Mouse (Mus musculus): ENCODE results near the gene Pik3r5. TPM values are rescaled to one million over a fixed set of nuclear protein-coding genes. Genes with fewer than 3 reads are reported as not detected.

The Pik3r5 gene
- total and polyA plus RNA-seq, 3 experiments: 3.5 to 9.4 (median 5.7) TPM

DNA sequence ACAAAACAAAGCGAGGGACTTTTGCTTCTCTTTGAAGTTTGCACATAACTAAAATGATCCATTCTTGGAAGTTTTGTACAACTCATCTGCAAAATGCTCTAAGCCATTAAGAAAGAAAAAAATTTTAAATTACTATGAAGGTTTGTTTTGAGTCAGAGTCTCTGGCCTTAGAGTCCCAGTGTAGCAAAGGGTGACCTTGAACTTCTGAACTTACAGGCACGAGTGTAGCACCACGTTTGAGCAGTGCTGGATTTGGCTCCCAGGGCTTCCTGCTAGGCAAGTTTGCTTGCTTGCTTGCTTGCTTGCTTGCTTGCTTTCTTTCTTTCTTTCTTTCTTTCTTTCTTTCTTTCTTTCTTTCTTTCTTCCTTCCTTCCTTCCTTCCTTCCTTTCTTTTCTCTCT lies 14.9 kb upstream of the Pik3r5 start:
- no peak for DNase-seq (ENCODE audit: extremely low read depth)
- H3K27ac ChIP-seq (ENCODE audit: insufficient read depth, low read depth): no peak overlapping the region
- no peaks in the 10 kb centered on the region for H3K36me3 ChIP-seq (replicated peaks in 1 of 2; ENCODE audit: control insufficient read depth in 1 of 2, insufficient read depth in 1 of 2, low read length in 1 of 2)
- H3K4me3 ChIP-seq (replicated peaks in 1 of 3; ENCODE audit: low read depth in 2 of 3, low read length in 2 of 3, poor library complexity in 1 of 3): no peak overlapping the region
- H3K79me2 ChIP-seq (replicated peaks; ENCODE audit: control insufficient read depth, extremely low read depth, insufficient read depth, poor library complexity, severe bottlenecking): no peaks in the 10 kb centered on the region
- H3K27me3 ChIP-seq (replicated peaks): no peaks in the 10 kb centered on the region
- no peak overlapping the region for H3K9ac ChIP-seq (ENCODE audit: insufficient read depth, low read depth)
- in situ Hi-C loops (cut with MboI; ENCODE audit: low pct_ligation_motif_present, low pct_unique_long_range_greater_than_20kb, low sequenced_read_pairs): no loop called here
- no peak overlapping the region for H3K4me2 ChIP-seq (ENCODE audit: insufficient read depth, low read depth, poor library complexity, severe bottlenecking)
- TF ChIP-seq USF2 (conservative IDR thresholded peaks at IDR 0.05; ENCODE audit: low read depth, low read length) (no peak), SMC3 (IDR thresholded peaks at IDR 0.05; ENCODE audit: low read depth, low read length) (no peak), PAX5 (IDR thresholded peaks at IDR 0.05; ENCODE audit: low read length) (no peak), MAX (IDR thresholded peaks at IDR 0.05; ENCODE audit: low read length) (no peak), RAD21 (IDR thresholded peaks at IDR 0.05; ENCODE audit: low read depth, low read length) (no peak), HCFC1 (IDR thresholded peaks at IDR 0.05; ENCODE audit: low read depth, low read length) (no peak)
- dilution Hi-C loops (cut with MboI; ENCODE audit: extremely low pct_ligation_motif_present, extremely low pct_unique_long_range_greater_than_20kb, low sequenced_read_pairs): no loop called here
- H3K9me3 ChIP-seq (replicated peaks; ENCODE audit: low read length): peaks cover 11% of the 10 kb centered on the region
- peaks cover 0 to 7% of the 10 kb centered on the region in 2 experiments; a peak in 2 of 4 replicates for H3K4me1 ChIP-seq (ENCODE audit: control insufficient read depth in 1 of 2, insufficient read depth in 2 of 2)

DNA sequence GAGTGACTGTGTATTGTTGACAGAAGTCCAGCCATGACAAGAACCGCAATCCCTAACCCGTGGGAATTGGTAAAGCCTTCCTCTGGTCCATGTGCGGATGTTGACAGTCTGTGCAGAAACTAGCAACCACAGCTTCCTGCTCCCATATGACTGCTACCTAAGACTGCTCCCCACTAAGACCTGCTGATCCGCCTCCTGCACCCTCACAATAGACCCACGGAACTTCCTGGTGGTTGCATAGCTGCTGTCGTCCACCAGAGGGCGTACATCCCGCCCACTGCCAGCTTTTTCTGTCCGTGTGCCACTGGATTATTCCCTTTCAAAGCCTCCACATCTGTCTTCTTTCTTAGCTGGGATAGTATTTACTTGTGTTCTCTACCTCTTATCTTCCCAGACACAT lies 14.1 kb upstream of the Pik3r5 start:
- H3K4me3 ChIP-seq (replicated peaks in 1 of 3; ENCODE audit: low read depth in 2 of 3, low read length in 2 of 3, poor library complexity in 1 of 3): no peak overlapping the region
- peak; percentile 60 for DNase-seq (ENCODE audit: extremely low read depth)
- H3K79me2 ChIP-seq (replicated peaks; ENCODE audit: control insufficient read depth, extremely low read depth, insufficient read depth, poor library complexity, severe bottlenecking): no peaks in the 10 kb centered on the region
- H3K9me3 ChIP-seq (replicated peaks; ENCODE audit: low read length): peaks cover 11% of the 10 kb centered on the region
- H3K9ac ChIP-seq (ENCODE audit: insufficient read depth, low read depth): no peak overlapping the region
- H3K27me3 ChIP-seq (replicated peaks): no peaks in the 10 kb centered on the region
- no peak overlapping the region for H3K27ac ChIP-seq (ENCODE audit: insufficient read depth, low read depth)
- H3K4me1 ChIP-seq (ENCODE audit: control insufficient read depth in 1 of 2, insufficient read depth in 2 of 2): peaks cover 0 to 7% of the 10 kb centered on the region in 2 experiments; a peak in 2 of 4 replicates
- dilution Hi-C loops (cut with MboI; ENCODE audit: extremely low pct_ligation_motif_present, extremely low pct_unique_long_range_greater_than_20kb, low sequenced_read_pairs): no loop called here
- TF ChIP-seq MAZ (IDR thresholded peaks at IDR 0.05; ENCODE audit: low read depth, low read length): no peak
- no peak for TF ChIP-seq RCOR1 (conservative IDR thresholded peaks at IDR 0.05; ENCODE audit: low read depth, low read length)
- no peak for TF ChIP-seq CHD2 (IDR thresholded peaks at IDR 0.05; ENCODE audit: low read length)
- peak; percentile 79 for TF ChIP-seq ELF1 (IDR thresholded peaks at IDR 0.05; ENCODE audit: low read depth, low read length)
- peak; percentile 18; the same call in 1 of the 2 replicates for TF ChIP-seq HCFC1 (IDR thresholded peaks at IDR 0.05; ENCODE audit: low read depth, low read length)
- TF ChIP-seq JUND (conservative IDR thresholded peaks at IDR 0.05; ENCODE audit: low read depth, low read length): 0 out of 2 replicates have a peak, but pooled peaks have one; percentile 22
- peak; percentile 8; the same call in 1 of the 2 replicates for TF ChIP-seq ZC3H11A (IDR thresholded peaks at IDR 0.05; ENCODE audit: low read depth, low read length)
- no peak for TF ChIP-seq USF1 (IDR thresholded peaks at IDR 0.05; ENCODE audit: low read depth, low read length)
- no peak for TF ChIP-seq BHLHE40 (IDR thresholded peaks at IDR 0.05; ENCODE audit: low read depth, low read length)
- TF ChIP-seq ZNF384 (IDR thresholded peaks at IDR 0.05; ENCODE audit: low read depth, low read length): no peak
- TF ChIP-seq MAFK (IDR thresholded peaks at IDR 0.05; ENCODE audit: insufficient replicate concordance, low read length): no peak
- TF ChIP-seq SMC3 (IDR thresholded peaks at IDR 0.05; ENCODE audit: low read depth, low read length): peak; percentile 93
- no peak for TF ChIP-seq UBTF (IDR thresholded peaks at IDR 0.05; ENCODE audit: low read depth, low read length)
- 0 out of 2 replicates have a peak, but pooled peaks have one; percentile 46 for TF ChIP-seq MEF2A (IDR thresholded peaks at IDR 0.05; ENCODE audit: borderline replicate concordance, low read depth, low read length)
- peak; percentile 64 for TF ChIP-seq RAD21 (IDR thresholded peaks at IDR 0.05; ENCODE audit: low read depth, low read length)
- no peak for TF ChIP-seq ETS1 (conservative IDR thresholded peaks at IDR 0.05; ENCODE audit: low read depth, low read length)
- no peak for TF ChIP-seq KAT2A (IDR thresholded peaks at IDR 0.05; ENCODE audit: insufficient replicate concordance, low read length)
- no peak for TF ChIP-seq TCF12 (IDR thresholded peaks at IDR 0.05; ENCODE audit: low read depth, low read length)
- no peak for TF ChIP-seq PAX5 (IDR thresholded peaks at IDR 0.05; ENCODE audit: low read length)
- TF ChIP-seq CTCF (conservative IDR thresholded peaks at IDR 0.05 in 1 of 2, IDR thresholded peaks at IDR 0.05 in 1 of 2; ENCODE audit: low read depth in 2 of 2, low read length in 2 of 2): peak; percentile 94 to 98
- no peak for TF ChIP-seq SIN3A (IDR thresholded peaks at IDR 0.05; ENCODE audit: low read length)
- no peak for TF ChIP-seq NRF1 (IDR thresholded peaks at IDR 0.05; ENCODE audit: low read depth, low read length)
- no peak for TF ChIP-seq EP300 (IDR thresholded peaks at IDR 0.05; ENCODE audit: low read length)
- TF ChIP-seq NELFE (IDR thresholded peaks at IDR 0.05; ENCODE audit: low read depth, low read length): peak; percentile 38; the same call in 1 of the 2 replicates
- TF ChIP-seq ZMIZ1 (IDR thresholded peaks at IDR 0.05; ENCODE audit: low read depth, low read length): no peak
- TF ChIP-seq IRF4 (IDR thresholded peaks at IDR 0.05; ENCODE audit: low read depth, low read length): 0 out of 2 replicates have a peak, but pooled peaks have one; percentile 27
- no peak for TF ChIP-seq MYC (IDR thresholded peaks at IDR 0.05; ENCODE audit: low read depth, low read length)
- in situ Hi-C loops (cut with MboI; ENCODE audit: low pct_ligation_motif_present, low pct_unique_long_range_greater_than_20kb, low sequenced_read_pairs): no loop called here
- H3K4me2 ChIP-seq (ENCODE audit: insufficient read depth, low read depth, poor library complexity, severe bottlenecking): 0 out of 2 replicates have a peak overlapping the region, but pooled peaks have one; percentile 2
- H3K36me3 ChIP-seq (replicated peaks in 1 of 2; ENCODE audit: control insufficient read depth in 1 of 2, insufficient read depth in 1 of 2, low read length in 1 of 2): no peaks in the 10 kb centered on the region

Data from CH12.LX (cell line).